Mouse (Mus musculus): ENCODE results near the gene Nfia.

The Nfia gene

DNA sequence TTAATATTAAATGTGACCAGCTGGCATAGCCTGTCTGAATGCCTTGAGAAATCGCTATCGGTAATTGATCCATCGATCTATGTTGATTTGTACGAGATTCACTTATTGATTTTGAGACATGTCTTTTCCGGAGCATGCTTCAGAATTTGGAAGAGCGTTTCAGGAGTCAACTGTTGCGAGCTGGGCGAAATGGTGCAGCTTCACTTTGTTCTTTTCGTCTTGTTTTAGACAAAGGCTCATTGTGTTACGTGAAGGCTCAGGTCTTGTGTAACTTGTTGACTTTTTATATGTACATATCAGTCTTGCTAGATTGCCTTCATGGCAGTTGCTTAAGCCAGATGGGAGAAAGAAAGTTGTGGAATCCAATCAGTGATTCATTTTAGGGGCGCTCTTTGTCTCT lies 11.7 kb downstream of the Nfia start:
- no peak for DNase-seq

DNA sequence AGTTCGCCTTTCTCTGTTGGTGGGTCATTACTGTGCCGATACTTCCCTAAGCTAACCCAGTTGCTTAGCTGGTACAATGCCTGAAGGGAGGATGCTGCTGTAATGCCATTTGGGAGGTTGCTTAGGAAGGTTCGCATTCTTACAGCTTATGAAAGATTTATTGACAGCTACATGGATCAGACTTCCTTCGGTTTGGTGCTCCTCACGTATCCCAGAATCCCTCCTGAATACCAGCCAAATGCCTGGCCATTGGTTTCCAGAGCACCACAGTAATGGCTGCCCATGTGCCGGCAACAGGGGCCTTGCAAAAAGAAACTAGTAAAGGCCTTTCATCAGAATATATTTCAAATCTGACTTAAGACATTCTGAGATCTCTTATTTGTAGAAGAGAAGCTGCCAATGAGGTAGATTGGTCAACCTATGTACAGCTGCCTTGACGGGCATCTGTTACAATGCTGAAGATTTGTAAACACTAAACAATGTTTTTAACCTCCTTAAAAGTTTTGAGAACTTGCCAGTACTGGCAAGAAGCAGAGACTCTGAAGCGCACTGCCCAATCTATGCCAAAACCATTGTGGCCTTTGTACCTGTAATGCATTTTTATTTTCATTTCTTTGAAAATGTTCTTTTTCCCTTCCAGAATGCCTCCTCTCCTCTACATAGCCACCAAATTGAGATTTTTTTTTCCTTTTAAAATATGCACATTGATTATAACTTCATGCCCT lies 13.2 kb downstream of the Nfia start:
- no peak for DNase-seq

DNA sequence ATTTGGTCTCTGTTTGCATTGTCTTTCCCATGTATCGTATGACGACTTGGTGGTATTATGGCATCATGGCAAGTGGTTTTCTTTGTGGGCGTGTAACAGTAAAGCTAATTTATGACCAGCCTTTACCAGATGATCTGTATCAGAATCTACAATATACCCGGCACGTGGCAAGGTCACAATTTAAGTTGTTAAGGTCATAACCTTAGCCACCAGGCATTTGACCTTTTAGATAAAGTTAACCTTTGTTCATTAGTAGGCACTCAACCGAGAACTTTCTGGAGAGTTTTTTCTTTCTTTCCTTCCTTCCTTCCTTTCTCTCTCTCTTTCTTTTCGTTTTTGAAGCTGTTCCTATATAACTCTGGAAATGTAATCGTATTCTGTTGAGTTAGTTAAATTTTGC lies 14.0 kb downstream of the Nfia start:
- no peak for DNase-seq

DNA sequence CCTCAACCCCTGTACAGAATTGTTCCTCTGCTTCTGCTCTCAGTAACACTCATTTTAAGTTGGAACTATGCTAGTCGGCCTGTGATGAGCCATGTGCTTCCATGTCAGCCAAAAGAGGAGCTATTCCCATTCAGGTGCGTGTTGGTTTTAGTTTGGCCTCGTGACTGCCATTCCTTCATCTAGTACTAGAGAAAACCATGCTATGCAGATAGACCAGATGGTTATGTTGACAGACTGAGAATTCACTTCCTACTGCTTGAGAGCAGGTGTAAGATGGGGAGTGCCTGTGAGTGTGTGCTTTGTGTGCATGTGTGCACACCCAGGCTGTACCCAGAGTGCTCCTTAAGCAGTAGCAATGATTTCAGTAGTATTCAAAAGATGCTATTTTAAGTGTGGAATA lies 15.0 kb downstream of the Nfia start:
- DNase-seq, result no peak

DNA sequence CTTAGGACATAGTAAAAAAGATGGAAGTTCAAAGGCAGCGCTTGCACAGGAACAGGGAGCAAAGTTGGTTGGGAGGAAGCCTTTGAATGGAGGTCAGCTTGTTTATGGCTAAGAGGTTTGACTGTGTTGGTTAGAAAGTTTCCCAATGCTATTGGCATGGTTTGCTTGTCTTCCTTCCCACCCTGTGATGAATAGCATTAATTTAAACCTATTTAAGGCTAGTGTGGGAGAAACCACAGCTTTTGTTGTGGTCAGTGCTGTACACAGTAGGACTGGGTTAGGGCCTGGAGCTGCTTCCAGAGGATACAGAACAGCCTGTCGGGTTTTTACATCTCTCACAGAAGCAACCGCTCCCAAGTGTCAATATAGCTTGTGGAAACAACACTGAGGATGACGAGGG lies 16.0 kb downstream of the Nfia start:
- no peak for DNase-seq

DNA sequence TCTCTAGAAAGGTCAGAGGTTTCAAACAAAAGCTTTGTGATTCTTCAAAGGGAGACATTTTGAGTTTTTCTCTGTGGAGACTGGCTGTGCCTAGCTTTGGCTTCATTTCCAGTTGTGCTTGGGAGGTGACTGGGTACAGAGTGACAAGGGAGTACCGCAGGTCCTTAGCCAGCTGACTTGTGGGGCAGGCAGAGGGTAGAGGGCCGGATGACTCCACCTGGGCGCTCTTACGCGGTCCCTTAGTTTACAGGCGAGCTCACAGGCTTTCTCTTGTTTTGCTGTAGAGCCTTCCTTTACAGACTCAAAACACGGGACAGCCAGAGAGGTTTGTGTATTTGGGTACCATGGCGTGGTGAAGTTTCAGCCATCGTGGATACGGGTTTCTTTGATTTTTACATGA lies 21.4 kb downstream of the Nfia start:
- DNase-seq, result no peak

DNA sequence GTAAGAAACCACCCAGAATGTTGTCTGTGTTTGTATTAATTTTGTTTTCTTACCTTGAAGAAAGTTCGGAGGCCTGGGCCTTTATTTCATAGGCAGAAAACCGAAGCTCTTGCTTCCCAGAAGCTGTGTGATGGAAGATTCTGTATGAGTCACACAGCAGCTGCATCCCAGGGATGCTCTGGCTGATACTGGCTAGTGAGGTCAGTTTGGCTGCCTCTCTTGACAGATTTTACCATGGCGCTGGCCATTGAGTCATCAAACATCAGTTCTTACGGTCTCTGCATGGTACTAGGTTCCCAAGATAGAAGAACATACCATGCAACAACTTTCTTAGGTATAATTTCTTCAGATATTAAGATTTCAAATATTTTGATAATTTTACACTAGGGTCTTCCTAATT lies 22.3 kb downstream of the Nfia start:
- no peak for DNase-seq

DNA sequence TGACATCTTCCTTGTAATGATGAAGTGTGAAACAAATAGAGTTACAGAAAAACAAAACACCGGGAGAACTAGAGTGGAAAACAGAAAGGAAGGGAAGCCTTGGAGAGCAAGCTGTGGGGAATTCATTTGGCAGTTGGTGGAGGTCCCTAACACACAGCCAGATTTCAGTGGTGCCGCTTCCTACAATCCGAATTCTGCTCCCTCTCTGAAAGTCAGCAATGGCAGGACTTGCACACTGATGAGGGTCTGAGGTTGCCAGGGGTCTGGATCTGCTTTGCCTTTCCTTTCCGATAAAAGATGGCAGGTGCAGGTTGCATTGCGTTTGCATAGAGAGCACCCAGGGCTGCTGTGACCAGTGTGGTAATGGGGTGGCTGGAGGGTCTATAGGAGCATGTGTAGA lies 23.4 kb downstream of the Nfia start:
- DNase-seq, result no peak

DNA sequence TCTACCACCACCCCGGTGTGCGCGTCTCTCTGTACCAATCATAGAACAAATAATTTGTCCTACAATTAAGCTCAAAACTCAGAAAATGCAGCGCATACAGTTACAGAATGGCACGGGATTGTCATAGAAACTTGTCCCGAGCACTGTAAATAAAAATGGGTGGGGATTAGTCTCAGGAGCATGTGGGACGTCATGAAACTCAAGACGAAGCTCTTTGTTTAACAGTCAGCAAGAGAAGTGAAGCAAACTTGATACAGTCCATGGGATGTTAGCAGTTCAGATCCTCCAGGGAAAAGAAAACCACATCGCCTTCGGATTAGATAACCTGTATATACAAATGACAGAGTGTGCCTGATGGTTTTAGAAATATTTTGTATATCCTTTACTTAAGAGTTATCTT lies 24.0 kb downstream of the Nfia start:
- no peak for DNase-seq

DNA sequence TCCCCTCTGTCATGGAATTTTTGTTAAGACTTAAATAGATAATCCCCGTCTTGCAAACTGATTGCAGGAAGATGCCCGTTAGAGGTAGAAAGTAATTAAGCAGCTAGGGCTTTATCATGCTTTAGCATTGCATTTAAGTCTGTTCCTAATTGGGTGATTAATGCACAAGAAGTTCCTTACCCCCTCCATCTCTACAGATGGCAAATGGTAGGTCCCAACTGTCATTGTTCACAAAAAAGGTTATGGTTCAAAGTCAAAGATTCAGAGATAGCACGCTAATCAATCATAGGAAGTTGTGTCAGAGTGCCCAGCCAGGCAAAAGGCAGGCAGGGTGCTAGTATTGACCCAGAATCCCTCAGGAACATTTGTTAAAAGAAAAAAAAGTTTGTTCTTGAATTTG lies 31.3 kb downstream of the Nfia start:
- no peak for DNase-seq

DNA sequence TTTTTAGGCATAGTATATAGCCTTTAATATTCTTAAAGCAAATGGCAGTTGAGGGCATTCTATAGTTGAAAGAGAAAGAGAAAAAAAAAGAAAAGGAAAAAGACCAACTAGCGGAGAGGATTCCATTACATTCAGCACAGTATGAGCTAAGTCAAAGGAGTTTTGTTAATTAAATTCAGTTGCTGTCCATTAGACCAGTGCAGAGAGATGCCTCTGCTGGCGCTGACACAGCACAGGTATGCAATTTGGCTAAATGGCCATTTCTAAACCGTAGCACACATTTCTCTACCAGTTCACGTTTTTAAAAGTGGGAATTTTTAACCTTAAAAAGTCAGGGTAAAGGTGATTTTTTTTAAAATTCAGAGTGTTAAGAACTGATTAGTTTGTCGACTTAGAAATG lies 32.1 kb downstream of the Nfia start:
- no peak for DNase-seq

DNA sequence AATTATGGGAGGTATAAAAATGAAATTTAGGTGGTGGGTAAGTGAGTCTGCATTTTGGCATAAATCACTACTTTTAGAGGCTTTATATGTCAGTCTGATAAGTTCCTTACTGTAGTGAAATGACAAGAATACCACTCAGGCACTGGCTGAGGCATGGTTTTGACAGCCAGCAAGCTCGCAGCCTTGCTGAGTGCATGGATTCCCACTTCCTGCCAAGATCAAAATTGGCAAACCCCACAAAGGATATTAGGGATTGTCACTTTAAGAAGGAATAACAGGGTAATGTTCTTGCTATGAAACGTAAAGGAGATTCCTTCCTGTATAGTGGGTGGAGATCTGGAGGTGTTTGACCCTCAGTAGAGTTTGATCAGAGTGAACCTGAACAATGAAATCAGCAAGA lies 32.7 kb downstream of the Nfia start:
- no peak for DNase-seq

DNA sequence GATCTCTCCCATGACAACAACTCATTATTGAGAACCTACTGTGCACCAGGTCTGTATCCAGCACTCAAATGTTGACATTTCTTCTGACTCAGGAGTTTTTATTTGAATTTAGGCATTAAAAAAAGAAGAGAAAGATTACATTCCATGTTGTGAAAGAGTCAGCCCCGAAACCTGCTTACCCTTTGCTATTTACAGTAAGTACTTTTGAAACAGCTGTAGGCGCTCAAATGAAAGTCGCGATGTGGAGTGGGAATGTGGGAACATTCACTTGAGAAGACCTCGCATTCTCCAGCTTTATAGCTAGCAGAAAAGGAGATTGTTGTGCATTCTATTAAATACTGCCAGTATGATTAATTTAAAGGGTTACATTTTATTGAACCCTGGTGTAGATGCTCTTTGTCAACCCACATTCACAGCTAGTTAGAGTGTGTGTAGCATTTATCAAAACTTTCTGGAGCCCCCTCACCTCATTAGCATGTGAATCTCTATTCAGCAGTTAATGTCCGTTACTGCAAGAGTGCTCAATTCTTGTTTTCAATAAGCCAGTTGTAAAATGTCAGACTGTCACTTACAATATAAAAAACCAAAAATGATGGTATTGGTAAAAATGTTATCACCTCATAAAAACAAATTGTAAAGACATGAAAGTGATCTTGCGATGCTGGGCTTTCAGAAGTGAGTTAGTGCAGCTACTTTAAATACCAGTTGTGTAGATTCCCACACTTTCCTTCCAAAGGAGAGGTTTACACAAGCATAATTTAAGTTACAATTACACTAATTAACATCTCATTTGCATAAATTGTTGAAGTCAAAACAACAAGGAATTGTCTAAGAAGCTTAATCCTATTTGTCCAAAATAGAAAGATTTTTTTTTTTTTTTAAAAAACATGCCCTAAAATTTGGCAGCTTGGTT lies 33.6 kb downstream of the Nfia start:
- DNase-seq, result no peak

DNA sequence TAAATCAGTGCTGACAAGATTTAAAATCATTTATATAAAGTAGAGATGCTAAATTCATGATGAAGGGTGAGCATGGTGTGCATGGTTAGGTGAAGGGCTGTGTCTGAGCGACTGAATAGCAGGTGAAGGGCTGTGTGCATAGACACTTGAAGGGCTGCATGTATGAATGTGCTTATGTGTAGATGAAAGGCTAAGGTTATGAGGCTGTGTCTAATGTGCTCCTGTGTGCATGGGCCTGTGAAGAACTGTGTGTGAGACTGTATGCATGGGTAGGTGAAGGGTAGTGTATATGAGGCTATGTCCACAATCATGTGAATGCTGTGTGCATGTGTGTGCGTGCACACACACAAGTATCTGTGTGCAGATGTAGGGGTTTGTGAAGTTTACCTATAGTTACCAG lies 34.4 kb downstream of the Nfia start:
- no peak for DNase-seq

DNA sequence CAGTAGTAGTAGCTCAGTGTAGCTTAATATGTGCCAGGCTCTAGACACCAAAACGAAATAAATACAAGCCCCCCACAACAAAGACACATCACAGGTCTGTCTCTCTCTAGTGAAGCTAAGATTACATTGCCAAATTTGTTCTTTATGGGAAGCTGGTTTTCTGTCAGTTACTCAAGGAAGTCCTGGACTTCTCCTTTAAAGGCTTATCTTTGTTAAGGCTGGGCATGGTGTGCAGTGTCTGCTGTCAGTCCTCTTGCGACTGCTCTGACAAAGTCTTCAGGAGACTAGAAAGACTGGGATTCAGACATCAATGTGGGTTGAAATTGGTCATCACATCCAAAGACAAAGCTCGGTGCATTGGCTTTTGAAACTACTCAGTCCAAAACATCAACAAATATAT lies 36.4 kb downstream of the Nfia start:
- no peak for DNase-seq

DNA sequence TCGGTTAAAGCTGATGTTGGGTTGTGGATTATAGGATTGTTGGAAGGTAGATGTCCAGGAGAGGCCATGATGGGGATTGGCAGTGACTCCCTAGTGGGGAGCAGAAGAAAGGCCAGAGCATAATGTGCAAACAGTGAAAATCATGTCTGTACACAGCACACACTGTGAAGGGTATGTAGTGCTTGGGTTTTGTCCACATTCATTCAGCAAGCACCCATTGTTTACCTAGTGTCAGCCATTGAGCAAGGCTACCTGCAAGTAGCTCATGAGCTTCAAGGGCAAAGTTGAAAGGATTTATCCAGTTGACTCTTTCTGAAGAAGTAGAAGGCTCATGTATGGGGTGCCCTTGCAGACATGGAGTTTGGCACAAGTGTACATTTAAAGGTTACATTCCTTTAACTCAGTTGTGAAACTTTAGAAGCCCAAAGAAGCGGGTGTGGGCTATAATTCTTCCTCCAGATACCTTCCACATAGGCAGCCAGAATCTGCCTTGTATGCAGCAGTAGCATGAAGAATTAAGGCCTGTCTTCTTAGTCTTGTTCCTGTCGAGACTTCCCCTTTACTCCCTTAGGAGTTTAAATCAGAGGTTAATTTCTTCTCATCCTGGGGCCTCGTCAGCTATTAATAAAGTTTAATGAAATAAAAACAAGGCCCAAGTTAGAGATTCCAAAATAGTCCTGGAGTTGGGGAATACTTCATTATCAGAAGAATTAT lies 37.2 kb downstream of the Nfia start:
- DNase-seq, result no peak

DNA sequence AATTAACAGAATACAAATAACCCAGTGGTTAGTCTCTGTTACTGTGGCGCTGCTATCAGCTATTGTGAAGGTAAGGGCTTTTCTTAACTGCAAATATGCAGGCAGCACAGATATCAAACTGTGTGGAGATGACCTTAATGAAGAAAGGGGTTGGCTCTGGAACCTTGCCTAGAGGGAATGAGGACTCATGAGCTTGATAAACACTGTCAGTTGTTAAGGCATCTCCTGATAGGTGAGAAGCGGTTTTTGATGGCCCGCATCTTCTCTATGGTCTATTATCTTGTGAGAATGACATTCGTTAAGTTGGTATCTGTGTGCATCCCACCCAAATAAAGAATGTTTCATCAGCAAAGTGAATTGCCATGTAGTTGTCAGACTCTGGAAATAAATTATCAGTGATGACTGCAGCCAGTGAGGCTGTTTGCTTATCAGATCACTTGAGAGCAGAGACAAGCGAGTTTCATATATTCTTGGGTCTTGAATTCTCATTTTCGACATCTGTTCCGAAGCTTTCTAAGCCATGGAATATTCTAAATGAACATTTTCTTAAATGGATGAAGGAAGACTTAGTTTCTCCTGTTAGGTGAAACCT lies 37.9 kb downstream of the Nfia start:
- no peak for DNase-seq

DNA sequence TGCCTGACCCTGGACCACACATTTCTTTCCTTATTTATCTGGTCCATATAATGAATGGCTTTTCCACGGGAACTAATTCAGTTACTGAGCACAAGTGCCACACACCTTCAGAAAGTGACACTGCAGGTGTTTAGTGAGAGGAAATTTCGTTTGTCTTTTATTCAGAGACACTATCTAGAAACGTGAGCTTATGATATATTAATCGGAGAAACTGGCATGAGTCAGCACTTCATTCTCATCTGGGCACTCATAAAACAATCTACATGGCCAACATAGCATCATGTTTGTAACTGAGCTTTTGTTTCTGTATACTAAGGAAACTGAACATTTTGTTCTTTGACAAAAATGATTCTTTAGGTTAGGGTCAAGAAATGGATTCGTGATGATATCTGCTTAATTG lies 40.5 kb downstream of the Nfia start:
- no peak for DNase-seq

DNA sequence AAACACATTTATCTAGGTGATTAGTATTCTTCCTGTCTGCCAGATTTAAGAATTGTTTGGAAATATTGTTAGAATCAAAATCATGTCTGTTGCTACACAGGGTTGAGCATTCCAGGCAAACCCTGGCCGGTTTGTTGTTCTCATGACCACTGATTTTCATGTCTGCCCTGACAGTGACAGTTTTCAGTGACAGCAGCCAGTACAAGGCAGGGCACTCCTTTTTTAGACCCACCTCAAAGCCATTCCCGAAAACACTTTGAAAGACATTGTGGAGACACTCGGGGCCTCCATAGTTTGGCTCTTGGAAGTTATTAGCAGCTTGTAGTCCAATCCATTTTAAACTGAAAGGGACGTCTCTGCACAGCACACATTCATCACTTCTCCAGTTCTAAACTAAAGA lies 41.5 kb downstream of the Nfia start:
- DNase-seq, result no peak

DNA sequence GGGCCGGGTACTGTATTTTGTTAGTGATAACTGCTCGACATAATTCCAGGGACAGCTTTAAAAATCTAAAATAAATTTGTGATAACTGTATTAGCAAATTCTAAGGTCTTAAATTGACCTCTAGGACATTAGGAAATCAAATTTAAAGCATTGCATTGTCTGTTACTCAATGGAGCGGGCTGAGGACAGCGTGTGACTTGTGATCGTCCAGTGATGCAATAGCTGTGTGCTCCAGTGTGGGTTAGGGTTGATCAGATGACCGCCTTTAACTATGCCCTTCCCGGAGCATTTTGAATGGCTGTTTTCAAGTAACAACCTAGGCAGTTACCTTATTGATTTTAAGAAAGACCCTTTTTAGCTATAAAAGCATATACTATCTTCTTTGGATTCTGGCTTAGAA lies 42.0 kb downstream of the Nfia start:
- no peak for DNase-seq

DNA sequence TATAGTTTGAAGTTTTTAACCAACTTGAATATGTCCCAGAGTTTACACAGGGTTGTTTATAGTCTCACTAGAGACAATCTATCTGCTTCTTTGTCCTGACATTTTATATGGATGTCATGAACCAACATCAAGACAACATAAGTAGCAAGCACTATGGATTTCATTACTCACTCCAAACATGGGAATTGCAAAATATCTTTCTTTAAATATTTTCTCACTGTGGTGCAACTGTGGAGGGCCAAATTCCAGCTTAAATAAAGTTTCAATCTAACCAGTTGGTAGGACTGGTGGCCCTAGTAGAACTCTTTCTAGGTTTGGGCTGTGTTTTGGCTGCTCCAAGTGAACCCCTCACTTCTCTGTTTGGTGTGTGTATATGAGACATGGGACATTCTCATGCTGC lies 43.5 kb downstream of the Nfia start:
- DNase-seq, result no peak

DNA sequence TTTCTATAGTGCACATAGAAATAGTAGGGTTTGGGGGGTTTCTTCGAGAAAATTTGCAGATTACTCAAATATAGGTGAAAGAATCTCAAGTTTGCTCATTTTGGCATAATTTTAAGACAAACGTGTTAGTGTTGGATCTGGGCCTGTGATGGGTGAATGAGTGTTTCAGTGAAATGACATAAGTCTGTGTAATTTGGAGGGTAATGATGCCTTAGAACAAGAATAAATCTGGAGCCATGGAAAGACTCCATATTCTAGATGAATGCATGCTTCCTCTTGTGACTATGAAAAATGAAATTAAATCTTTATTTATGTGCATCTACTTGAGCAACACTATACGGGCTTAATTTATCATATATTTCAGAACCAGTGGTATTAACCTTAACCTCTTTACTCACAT lies 44.2 kb downstream of the Nfia start:
- DNase-seq, result no peak

DNA sequence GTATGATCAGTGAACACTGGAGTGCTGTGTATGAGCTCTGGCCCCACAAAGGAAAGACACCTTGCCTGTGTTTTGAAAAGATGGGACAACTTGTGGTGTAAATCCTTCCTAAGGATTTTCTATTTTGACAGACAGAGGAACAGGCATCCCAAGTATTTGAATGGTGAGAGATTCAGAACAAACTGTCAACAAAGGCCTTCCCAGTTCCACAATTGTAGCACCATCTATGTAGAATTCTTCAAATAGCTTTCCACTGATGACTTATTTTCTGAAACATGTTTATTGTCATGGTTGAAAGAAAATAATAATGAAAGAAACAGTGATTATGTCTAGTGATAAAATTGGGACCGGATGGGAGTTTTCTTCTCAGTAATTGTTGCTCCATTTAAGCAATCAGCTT lies 45.2 kb downstream of the Nfia start:
- DNase-seq, result no peak

DNA sequence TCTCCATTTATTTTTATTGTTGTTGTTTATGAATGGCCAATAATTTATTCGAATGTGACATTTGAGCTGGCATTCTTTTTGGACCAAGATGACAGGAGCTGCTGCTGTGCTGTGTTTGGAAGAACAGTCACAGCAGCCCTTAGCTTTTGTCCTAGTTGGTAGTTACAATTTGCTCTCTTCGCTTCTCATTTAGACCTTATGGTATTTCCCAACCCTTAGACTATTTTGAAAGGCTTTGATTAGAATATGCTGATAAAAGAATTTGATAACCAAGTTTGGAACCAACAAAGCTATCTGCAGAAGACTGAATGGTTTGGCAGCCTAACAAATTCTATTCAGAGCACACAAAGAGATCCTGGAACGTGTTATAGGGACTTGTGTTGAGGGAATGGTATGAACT lies 46.0 kb downstream of the Nfia start:
- DNase-seq, result no peak
